Mouse (Mus musculus): ENCODE data around the gene Slc37a1. TPM values are rescaled to one million over a fixed set of nuclear protein-coding genes. Genes with fewer than 3 reads are reported as not detected.
"Not testable (repeated sequence)": the region's sequence is repeated elsewhere in the genome, so short reads cannot be mapped to it uniquely, and the experiment has no call there.

The Slc37a1 gene
- total RNA-seq, 4 experiments from 2014 or later: 11.5 to 14.5 (median 12.8) TPM

- DNase-seq (ENCODE audit: low spot score in 2 of 2): no peak
Observed at GRCm38 (mm10) chr17:31268016-31268415, 18.6 kb upstream of the Slc37a1 start.

- DNase-seq (ENCODE audit: low spot score in 2 of 2): no peak
Observed at GRCm38 (mm10) chr17:31269761-31270160, 16.8 kb upstream of the Slc37a1 start.

- DNase-seq (ENCODE audit: low spot score in 2 of 2): no peak
Observed at GRCm38 (mm10) chr17:31270246-31270645, 16.3 kb upstream of the Slc37a1 start.

GRCm38 (mm10) chr17:31270736-31271135 is 15.9 kb upstream of the Slc37a1 start:
- DNase-seq (ENCODE audit: low spot score in 2 of 2): not testable (repeated sequence)

GRCm38 (mm10) chr17:31271136-31271851 is 15.3 kb upstream of the Slc37a1 start:
- DNase-seq (ENCODE audit: low spot score in 2 of 2): no peak

- DNase-seq (ENCODE audit: low spot score in 2 of 2): no peak
Observed at GRCm38 (mm10) chr17:31272416-31273165, 14.0 kb upstream of the Slc37a1 start.

- DNase-seq (ENCODE audit: low spot score in 2 of 2): no peak
Observed at GRCm38 (mm10) chr17:31273631-31274030, 13.0 kb upstream of the Slc37a1 start.

GRCm38 (mm10) chr17:31275181-31275580 is 11.4 kb upstream of the Slc37a1 start:
- no peak for DNase-seq (ENCODE audit: low spot score in 2 of 2)

- DNase-seq (ENCODE audit: low spot score in 2 of 2): peak in 1 of 2 experiments; percentile 39
Observed at GRCm38 (mm10) chr17:31276207-31276921, 10.2 kb upstream of the Slc37a1 start.

- peak; percentile 100 for DNase-seq (ENCODE audit: low spot score in 2 of 2)
Observed at GRCm38 (mm10) chr17:31276922-31277918, 9.4 kb upstream of the Slc37a1 start, which contains the start of gene Rsph1. Gene Rsph1 (minus strand): TSS chr17:31277383.

- DNase-seq (ENCODE audit: low spot score in 2 of 2): no peak
Observed at GRCm38 (mm10) chr17:31277931-31278330, 8.7 kb upstream of the Slc37a1 start.

- DNase-seq (ENCODE audit: low spot score in 2 of 2): no peak
Observed at GRCm38 (mm10) chr17:31279541-31279940, 7.1 kb upstream of the Slc37a1 start.

GRCm38 (mm10) chr17:31280269-31280668 is 6.3 kb upstream of the Slc37a1 start:
- no peak for DNase-seq (ENCODE audit: low spot score in 2 of 2)

- no peak for DNase-seq (ENCODE audit: low spot score in 2 of 2)
Observed at GRCm38 (mm10) chr17:31281830-31282686, 4.5 kb upstream of the Slc37a1 start.

- DNase-seq (ENCODE audit: low spot score in 2 of 2): no peak
Observed at GRCm38 (mm10) chr17:31282687-31283053, 3.9 kb upstream of the Slc37a1 start.

GRCm38 (mm10) chr17:31285867-31286266 is 725 bp upstream of the Slc37a1 start:
- no peak for DNase-seq (ENCODE audit: low spot score in 2 of 2)

- no peak for DNase-seq (ENCODE audit: low spot score in 2 of 2)
Observed at GRCm38 (mm10) chr17:31287216-31287615, 624 bp downstream of the Slc37a1 start.

GRCm38 (mm10) chr17:31288999-31289726 is 2.6 kb downstream of the Slc37a1 start:
- DNase-seq (ENCODE audit: low spot score in 2 of 2): no peak

- DNase-seq (ENCODE audit: low spot score in 2 of 2): no peak
Observed at GRCm38 (mm10) chr17:31290311-31290710, 3.7 kb downstream of the Slc37a1 start.
